Mouse (Mus musculus) lung, postnatal 0 days (tissue): ENCODE results near the gene Rac2.

Experiments used
- CTCF ChIP-seq: IDR thresholded peaks from 2 replicates; pipeline ENCODE4 v1.5.1; 2016; ENCODE audit warnings: antibody characterized with exemption, mild to moderate bottlenecking
- EP300 ChIP-seq: IDR thresholded peaks from 2 replicates; pipeline ENCODE4 v1.6.1; 2016; ENCODE audit warnings: antibody characterized with exemption, mild to moderate bottlenecking, control low read depth

DNA sequence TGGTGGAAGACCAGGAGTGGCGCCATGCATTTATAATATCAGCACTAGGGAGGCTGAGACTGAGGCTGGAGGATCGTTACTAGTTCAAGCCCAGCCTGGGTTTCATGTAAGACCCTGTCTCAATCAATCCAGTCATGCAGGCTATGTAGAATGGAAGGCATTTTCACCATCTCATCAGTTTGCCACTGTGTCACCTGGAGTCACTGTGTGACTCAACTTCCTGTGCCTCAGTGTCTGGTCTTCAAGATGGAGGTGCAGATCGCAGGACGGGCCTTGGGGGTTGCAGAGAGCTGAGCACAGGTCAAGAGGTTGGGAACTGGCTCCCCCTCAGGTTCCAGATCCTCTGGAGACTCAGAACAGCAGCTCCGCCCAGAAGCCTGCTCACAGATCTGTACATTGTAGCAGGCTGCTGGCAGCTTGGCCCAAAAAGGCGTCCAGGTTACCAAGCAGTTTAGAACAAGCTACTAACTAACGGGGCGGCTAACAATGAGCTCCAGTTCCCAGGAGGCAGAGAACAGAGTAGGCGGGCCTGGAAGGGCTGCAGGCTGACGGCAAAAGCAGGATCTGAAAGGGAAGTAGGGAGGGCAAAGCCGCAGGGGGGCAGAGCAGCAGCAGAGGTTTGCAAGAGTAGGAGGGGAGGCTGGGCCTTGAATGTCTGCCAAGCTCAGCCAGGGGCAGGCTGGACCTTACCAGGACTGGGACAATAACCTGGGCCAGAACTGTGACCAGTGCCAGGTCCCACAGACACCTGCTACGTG lies 38.3 kb upstream of the Rac2 start:
- TF ChIP-seq CTCF (no peak), EP300 (no peak)
